ENCODE assay signal across 38 mouse cellular contexts in genomic region chr11:61677709-61678108, GRCm38 (mm10). TPM values are rescaled to one million over a fixed set of nuclear protein-coding genes. Genes with fewer than 3 reads are reported as not detected.
"Had no signal": no experiment of that assay in that cellular context is flagged by ENCODE, and none has a peak within 500 bp of the region (broad histone marks: within the 10 kb centered on the region; RNA-seq: fewer than 3 reads in every experiment).

No protein-coding gene starts in this region.

- H3K4me3 ChIP-seq: heart, embryonic 12.5 days; heart, embryonic 13.5 days; heart, embryonic 15.5 days; hindbrain, embryonic 10.5 days; hindbrain, embryonic 12.5 days; hindbrain, embryonic 13.5 days; hindbrain, embryonic 15.5 days; intestine, embryonic 15.5 days; kidney, embryonic 15.5 days; layer of hippocampus, adult 2 months; left cerebral cortex, adult 2 months had no signal

- H3K9ac ChIP-seq: heart, embryonic 12.5 days; heart, embryonic 13.5 days; heart, embryonic 15.5 days; hindbrain, embryonic 12.5 days; hindbrain, embryonic 13.5 days; hindbrain, embryonic 14.5 days; hindbrain, embryonic 15.5 days; intestine, embryonic 15.5 days; kidney, embryonic 15.5 days had no signal

- DNase-seq: heart, postnatal 10 days; heart, postnatal 14 days; heart, postnatal 36 days; heart, postnatal 4 days; kidney, adult 11 months; kidney, adult 18-20 months; kidney, adult 2 months; kidney, adult 8-10 months; kidney, adult 9 months; kidney, postnatal 14 days; kidney, postnatal 25 days; kidney, postnatal 4 days; layer of hippocampus, adult 9-11 months; layer of hippocampus, postnatal 36 days had no signal

- H3K36me3 ChIP-seq: heart, embryonic 12.5 days; heart, embryonic 13.5 days; heart, embryonic 15.5 days; hindbrain, embryonic 10.5 days; hindbrain, embryonic 12.5 days; hindbrain, embryonic 13.5 days; hindbrain, embryonic 15.5 days; intestine, embryonic 15.5 days; kidney, embryonic 15.5 days had no signal

- H3K9me3 ChIP-seq: heart, embryonic 12.5 days; heart, embryonic 13.5 days; heart, embryonic 15.5 days; hindbrain, embryonic 10.5 days; hindbrain, embryonic 12.5 days; hindbrain, embryonic 13.5 days; hindbrain, embryonic 15.5 days; intestine, embryonic 15.5 days; kidney, embryonic 15.5 days had no signal

- H3K27me3 ChIP-seq: intestine, embryonic 15.5 days had no signal

- H3K4me2 ChIP-seq: heart, embryonic 11.5 days; heart, embryonic 12.5 days; heart, embryonic 13.5 days; heart, embryonic 15.5 days; hindbrain, embryonic 12.5 days; hindbrain, embryonic 13.5 days; hindbrain, embryonic 14.5 days; hindbrain, embryonic 15.5 days; intestine, embryonic 15.5 days; kidney, embryonic 15.5 days had no signal

- H3K27ac ChIP-seq: heart, embryonic 13.5 days; heart, embryonic 15.5 days; hindbrain, embryonic 10.5 days; hindbrain, embryonic 12.5 days; hindbrain, embryonic 13.5 days; hindbrain, embryonic 14.5 days; hindbrain, embryonic 15.5 days; hindbrain, postnatal 0 days; intestine, embryonic 15.5 days; kidney, embryonic 15.5 days; kidney, postnatal 0 days; layer of hippocampus, adult 2 months; left cerebral cortex, adult 2 months had no signal

RNA-seq across cellular contexts. Expression of gene Fam83g, which starts 6.2 kb away (rescaled TPM):
- total RNA-seq: layer of hippocampus, adult 2 months; layer of hippocampus, postnatal 10 days; layer of hippocampus, postnatal 25 days; layer of hippocampus, postnatal 36 days had no signal

RNA-seq across cellular contexts. Expression of gene Slc5a10, which starts 42.9 kb away (rescaled TPM):
- total RNA-seq: heart, postnatal 10 days; heart, postnatal 14 days; heart, postnatal 25 days; heart, postnatal 36 days; heart, postnatal 4 days; hematopoietic stem cell, adult 5-6 weeks; left cerebral cortex, adult 2 months had no signal
- polyA plus RNA-seq: heart, embryonic 11.5 days; heart, embryonic 12.5 days; heart, embryonic 14.5 days; heart, embryonic 15.5 days; heart, postnatal 0 days; hindbrain, embryonic 10.5 days; hindbrain, embryonic 12.5 days; hindbrain, embryonic 13.5 days; hindbrain, embryonic 14.5 days; hindbrain, embryonic 15.5 days; hindbrain, embryonic 16.5 days; intestine, embryonic 14.5 days; large intestine, adult 2 months had no signal
